Mouse (Mus musculus): ENCODE measurements at regions not wholly inside any gene's neighbourhood (a gene's known extent, or its start where the extent isn't known, plus 50 kb on each side); places are given as distances from the start of the nearest gene placed in this dataset.

DNA sequence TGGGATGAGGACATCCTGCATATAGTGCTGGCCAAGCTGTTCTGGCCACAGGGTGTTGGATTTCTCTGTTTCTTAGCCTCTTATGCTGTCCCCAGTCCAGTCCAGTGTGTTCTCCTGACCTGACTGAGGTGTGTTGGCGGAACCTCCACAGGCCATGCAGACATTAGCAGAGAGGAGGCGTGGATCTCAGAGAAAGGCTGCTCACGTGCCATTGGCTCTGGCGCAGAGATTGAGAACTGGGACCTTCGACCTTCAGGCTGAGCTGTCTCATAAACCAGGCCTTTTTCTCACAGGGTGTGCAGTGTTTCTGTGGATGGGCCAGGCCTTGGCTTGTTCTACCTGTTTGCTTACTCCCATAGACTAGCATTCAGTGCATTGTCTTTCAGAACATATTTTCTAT lies 66.3 kb upstream of the Cnih3 start:
- TF ChIP-seq POLR2A (IDR thresholded peaks at IDR 0.05; ENCODE audit: extremely low read depth, insufficient read depth, low read length): no peak
- no peak for TF ChIP-seq CTCF (IDR thresholded peaks at IDR 0.05; ENCODE audit: extremely low read depth, insufficient read depth, low read length)
